Mouse (Mus musculus): ENCODE results near the gene Tmem41b.

DNA sequence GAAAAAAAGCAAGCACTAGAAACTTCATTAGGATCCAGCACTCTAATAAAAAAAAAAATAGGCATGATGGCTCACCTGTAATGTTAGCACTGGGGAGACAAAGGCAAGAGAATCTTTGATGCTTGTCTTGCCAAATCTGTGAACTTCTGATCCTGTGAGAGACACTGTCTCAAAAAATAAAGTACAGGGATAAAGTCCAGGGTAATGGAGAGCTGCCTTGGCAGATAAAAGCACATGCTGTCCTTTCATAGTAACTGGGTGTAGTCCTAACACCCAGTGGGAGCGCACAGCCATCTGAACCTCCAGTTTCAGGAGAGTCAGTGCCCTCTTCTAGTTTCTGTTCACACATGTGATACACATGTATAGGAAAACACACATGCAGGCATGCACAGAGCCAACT, 4.6 kb upstream of the Tmem41b start:
- TF ChIP-seq POLR2A (IDR thresholded peaks at IDR 0.05; ENCODE audit: low read depth, low read length) = no peak
- no peak for TF ChIP-seq CTCF (IDR thresholded peaks at IDR 0.05; ENCODE audit: extremely low read depth, insufficient read depth, insufficient read length, insufficient replicate concordance)

All from spleen, adult 2 months (tissue).